Mouse (Mus musculus) heart, postnatal 0 days (tissue): ENCODE results near the gene Cracr2a.

Experiments used
- CTCF ChIP-seq: IDR thresholded peaks from 2 replicates; pipeline ENCODE4 v1.5.1; 2016; ENCODE audit warnings: antibody characterized with exemption, control low read depth, low read depth
- EP300 ChIP-seq: IDR thresholded peaks from 2 replicates; pipeline ENCODE4 v1.6.1; 2016; ENCODE audit warnings: antibody characterized with exemption, low read depth

DNA sequence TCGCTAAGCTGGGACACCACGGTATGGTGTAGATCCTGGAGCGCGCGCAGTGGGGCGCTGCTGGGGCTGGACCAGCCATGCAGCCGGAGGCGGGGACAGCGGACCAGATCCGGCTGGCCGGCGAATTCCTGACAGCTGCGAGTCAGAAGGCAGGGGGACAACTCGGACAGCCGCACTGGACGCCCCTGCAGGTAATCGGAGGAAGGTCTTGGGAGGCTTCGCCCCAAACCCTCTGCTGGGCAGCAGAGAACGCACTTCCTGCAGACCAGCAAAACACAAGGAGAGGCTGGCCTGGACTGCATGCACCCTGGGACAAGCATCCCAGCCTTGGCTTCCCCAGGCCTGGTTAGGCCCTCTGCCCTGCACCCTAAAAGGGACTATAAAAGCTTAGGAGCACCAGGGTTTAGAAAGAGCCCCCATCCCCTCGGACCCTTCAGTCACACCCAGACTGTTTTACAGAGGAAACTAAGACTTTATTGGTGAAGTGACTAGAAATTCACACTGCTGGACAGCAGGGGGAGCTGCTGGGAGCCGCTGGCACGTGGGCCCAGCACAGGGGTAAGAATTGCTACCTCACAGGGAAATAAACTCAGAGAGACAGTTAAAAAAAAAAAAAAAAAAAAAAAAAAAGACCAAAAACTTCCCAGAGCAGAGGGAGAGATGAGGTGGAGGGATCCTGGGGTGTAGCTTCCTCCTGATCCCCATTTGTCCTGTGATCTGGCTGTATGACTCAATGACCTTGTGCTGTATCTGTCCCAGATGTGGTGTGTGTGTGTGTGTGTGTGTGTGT, at the start of gene Cracr2a:
- TF ChIP-seq CTCF (peak; percentile 65), EP300 (no peak)
